Mouse (Mus musculus) hindbrain, embryonic 12.5 days (tissue): ENCODE measurements at regions not wholly inside any gene's neighbourhood (a gene's known extent, or its start where the extent isn't known, plus 50 kb on each side); places are given as distances from the start of the nearest gene placed in this dataset.

Experiments used
- ATAC-seq: fragments of 200-750 bp; cut with Nextera tagmentation; 2 replicates; pipeline ENCODE4 v1.8.0; 2017; ENCODE audit warnings: moderate TSS enrichment; ENCODE audit not compliant: low FRiP score
- H3K27ac ChIP-seq: fragments of 300-500 bp; sonication (generic); 2 replicates; pipeline ENCODE4 v1.5.1; 2016; ENCODE audit warnings: mild to moderate bottlenecking
- H3K27me3 ChIP-seq: fragments of 300-500 bp; sonication (generic); 2 replicates; pipeline ENCODE4 v1.6.1; 2016; ENCODE audit warnings: mild to moderate bottlenecking
- H3K36me3 ChIP-seq: fragments of 300-500 bp; sonication (generic); 2 replicates; pipeline ENCODE4 v1.6.1; 2016; ENCODE audit warnings: mild to moderate bottlenecking
- H3K4me1 ChIP-seq: fragments of 300-500 bp; sonication (generic); 2 replicates; pipeline ENCODE4 v1.6.1; 2016
- H3K4me2 ChIP-seq: fragments of 300-500 bp; sonication (generic); replicated peaks from 2 replicates; pipeline ENCODE4 v1.6.1; 2016; ENCODE audit warnings: mild to moderate bottlenecking
- H3K4me3 ChIP-seq: fragments of 300-500 bp; sonication (generic); 2 replicates; pipeline ENCODE4 v1.5.1; 2016; ENCODE audit warnings: mild to moderate bottlenecking
- H3K9ac ChIP-seq: fragments of 300-500 bp; sonication (generic); 2 replicates; pipeline ENCODE4 v1.6.1; 2016; ENCODE audit warnings: mild to moderate bottlenecking, moderate library complexity
- H3K9me3 ChIP-seq: fragments of 300-500 bp; sonication (generic); replicated peaks from 2 replicates; pipeline ENCODE4 v1.6.1; 2016; ENCODE audit warnings: mild to moderate bottlenecking
- WGBS: fragments of 180-500 bp; shearing (Covaris S2); methylation state at CpG from one replicate; pipeline ENCODE4 v1.1.7; 2016; 5-methylcytosine and 5-hydroxymethylcytosine counted together

GRCm38 (mm10) chr12:56438384-56438783 is 92.7 kb upstream of the Mbip start:
- H3K27me3 ChIP-seq = peaks cover 33% of the 10 kb centered on the region
- H3K9ac ChIP-seq = no peak overlapping the region
- no peak overlapping the region for H3K4me2 ChIP-seq
- H3K9me3 ChIP-seq = no peaks in the 10 kb centered on the region
- no peaks in the 10 kb centered on the region for H3K36me3 ChIP-seq
- H3K4me3 ChIP-seq = no peak overlapping the region
- ATAC-seq = no peak
- peaks cover 6% of the 10 kb centered on the region; the same call in 1 of the 2 replicates for H3K4me1 ChIP-seq
- WGBS = 91% methylated on average over 3 of the region's 3 CpGs
- H3K27ac ChIP-seq = no peak overlapping the region

GRCm38 (mm10) chr12:56437975-56438374 is 92.3 kb upstream of the Mbip start:
- 88% methylated on average over 3 of the region's 3 CpGs for WGBS
- no peaks in the 10 kb centered on the region for H3K36me3 ChIP-seq
- no peaks in the 10 kb centered on the region for H3K9me3 ChIP-seq
- peaks cover 33% of the 10 kb centered on the region for H3K27me3 ChIP-seq
- H3K4me2 ChIP-seq = no peak overlapping the region
- H3K9ac ChIP-seq = no peak overlapping the region
- peaks cover 6% of the 10 kb centered on the region; the same call in 1 of the 2 replicates for H3K4me1 ChIP-seq
- H3K27ac ChIP-seq = no peak overlapping the region
- ATAC-seq = no peak
- H3K4me3 ChIP-seq = no peak overlapping the region

GRCm38 (mm10) chr12:56426681-56427246 is 81.1 kb upstream of the Mbip start:
- Histone ChIP-seq H3K27ac (no peak overlapping the region), H3K36me3 (no peaks in the 10 kb centered on the region), H3K9me3 (0 out of 2 replicates have a peak, but pooled peaks cover 5% of the 10 kb centered on the region), H3K4me1 (no peaks in the 10 kb centered on the region), H3K4me3 (no peak overlapping the region), H3K4me2 (no peak overlapping the region), H3K27me3 (peaks cover 5% of the 10 kb centered on the region; the same call in 1 of the 2 replicates), H3K9ac (no peak overlapping the region)
- WGBS = 89% methylated on average over 9 of the region's 9 CpGs
- no peak for ATAC-seq

GRCm38 (mm10) chr12:56416106-56416505 is 70.4 kb upstream of the Mbip start:
- Histone ChIP-seq H3K4me1 (no peaks in the 10 kb centered on the region), H3K9ac (no peak overlapping the region), H3K4me2 (no peak overlapping the region), H3K9me3 (no peaks in the 10 kb centered on the region), H3K27ac (no peak overlapping the region), H3K4me3 (no peak overlapping the region), H3K36me3 (no peaks in the 10 kb centered on the region), H3K27me3 (0 out of 2 replicates have a peak, but pooled peaks cover 2% of the 10 kb centered on the region)
- 86% methylated on average over 7 of the region's 7 CpGs for WGBS
- ATAC-seq = no peak

GRCm38 (mm10) chr12:56414861-56415765 is 69.4 kb upstream of the Mbip start:
- WGBS = 73% methylated on average over 8 of the region's 8 CpGs
- no peaks in the 10 kb centered on the region for H3K9me3 ChIP-seq
- no peak for ATAC-seq
- H3K4me3 ChIP-seq = no peak overlapping the region
- H3K4me2 ChIP-seq = no peak overlapping the region
- no peaks in the 10 kb centered on the region for H3K36me3 ChIP-seq
- no peak overlapping the region for H3K9ac ChIP-seq
- H3K27me3 ChIP-seq = 0 out of 2 replicates have a peak, but pooled peaks cover 2% of the 10 kb centered on the region
- H3K4me1 ChIP-seq = no peaks in the 10 kb centered on the region
- no peak overlapping the region for H3K27ac ChIP-seq

- H3K9me3 ChIP-seq = no peaks in the 10 kb centered on the region
- peaks cover 7% of the 10 kb centered on the region; the same call in 1 of the 2 replicates for H3K27me3 ChIP-seq
- no peaks in the 10 kb centered on the region for H3K36me3 ChIP-seq
- ATAC-seq = no peak
- no peak overlapping the region for H3K9ac ChIP-seq
- H3K27ac ChIP-seq = no peak overlapping the region
- H3K4me3 ChIP-seq = no peak overlapping the region
- 96% methylated on average over 5 of the region's 5 CpGs for WGBS
- peaks cover 2% of the 10 kb centered on the region; the same call in 1 of the 2 replicates for H3K4me1 ChIP-seq
- no peak overlapping the region for H3K4me2 ChIP-seq
Measured at GRCm38 (mm10) chr12:56405658-56406057, 60.0 kb upstream of the Mbip start.

GRCm38 (mm10) chr12:56404833-56405232 is 59.1 kb upstream of the Mbip start:
- Histone ChIP-seq H3K27ac (no peak overlapping the region), H3K4me1 (peaks cover 2% of the 10 kb centered on the region; the same call in 1 of the 2 replicates), H3K27me3 (peaks cover 7% of the 10 kb centered on the region; the same call in 1 of the 2 replicates), H3K4me2 (no peak overlapping the region), H3K36me3 (no peaks in the 10 kb centered on the region), H3K4me3 (no peak overlapping the region), H3K9ac (no peak overlapping the region), H3K9me3 (no peaks in the 10 kb centered on the region)
- 47% methylated on average over 4 of the region's 4 CpGs for WGBS
- ATAC-seq = no peak

- peaks cover 7% of the 10 kb centered on the region; the same call in 1 of the 2 replicates for H3K27me3 ChIP-seq
- H3K4me2 ChIP-seq = no peak overlapping the region
- no peaks in the 10 kb centered on the region for H3K36me3 ChIP-seq
- peaks cover 2% of the 10 kb centered on the region; the same call in 1 of the 2 replicates for H3K4me1 ChIP-seq
- no peak for ATAC-seq
- H3K27ac ChIP-seq = no peak overlapping the region
- H3K9me3 ChIP-seq = no peaks in the 10 kb centered on the region
- no peak overlapping the region for H3K9ac ChIP-seq
- WGBS = 77% methylated on average over 2 of the region's 2 CpGs
- no peak overlapping the region for H3K4me3 ChIP-seq
Measured at GRCm38 (mm10) chr12:56404262-56404661, 58.6 kb upstream of the Mbip start.

- no peak overlapping the region for H3K9ac ChIP-seq
- no peak overlapping the region for H3K4me3 ChIP-seq
- H3K9me3 ChIP-seq = no peaks in the 10 kb centered on the region
- H3K27me3 ChIP-seq = peaks cover 7% of the 10 kb centered on the region; the same call in 1 of the 2 replicates
- WGBS = 80% methylated on average over 6 of the region's 6 CpGs
- no peak overlapping the region for H3K4me2 ChIP-seq
- ATAC-seq = no peak
- no peaks in the 10 kb centered on the region for H3K36me3 ChIP-seq
- H3K4me1 ChIP-seq = peaks cover 2% of the 10 kb centered on the region; the same call in 1 of the 2 replicates
- no peak overlapping the region for H3K27ac ChIP-seq
Measured at GRCm38 (mm10) chr12:56403626-56404025, 57.9 kb upstream of the Mbip start.

- no peak overlapping the region for H3K4me2 ChIP-seq
- no peaks in the 10 kb centered on the region for H3K36me3 ChIP-seq
- 64% methylated on average over 6 of the region's 6 CpGs for WGBS
- no peak overlapping the region for H3K27ac ChIP-seq
- peaks cover 2% of the 10 kb centered on the region; the same call in 1 of the 2 replicates for H3K4me1 ChIP-seq
- no peak overlapping the region for H3K9ac ChIP-seq
- H3K9me3 ChIP-seq = no peaks in the 10 kb centered on the region
- H3K4me3 ChIP-seq = no peak overlapping the region
- peaks cover 7% of the 10 kb centered on the region; the same call in 1 of the 2 replicates for H3K27me3 ChIP-seq
- ATAC-seq = no peak
Measured at GRCm38 (mm10) chr12:56402844-56403243, 57.1 kb upstream of the Mbip start.

- Histone ChIP-seq H3K36me3 (no peaks in the 10 kb centered on the region), H3K9me3 (no peaks in the 10 kb centered on the region), H3K9ac (no peak overlapping the region), H3K4me1 (peaks cover 2% of the 10 kb centered on the region; the same call in 1 of the 2 replicates), H3K27me3 (peaks cover 7% of the 10 kb centered on the region; the same call in 1 of the 2 replicates), H3K27ac (no peak overlapping the region), H3K4me2 (no peak overlapping the region), H3K4me3 (no peak overlapping the region)
- ATAC-seq = peak; percentile 66
- WGBS = 53% methylated on average over 7 of the region's 7 CpGs
Measured at GRCm38 (mm10) chr12:56402137-56402536, 56.4 kb upstream of the Mbip start.
